Mouse (Mus musculus) embryo, embryonic 9.5 days (tissue): ENCODE data around the gene Arpp21.

Experiments
- DNase-seq: peaks from one replicate; pipeline ENCODE4 v3.0.0-alpha.2; 2017; ENCODE audit errors: extremely low spot score

Gene Arpp21

GRCm38 (mm10) chr9:112230716-112231361 lies 4.9 kb downstream of the Arpp21 start:
- no peak for DNase-seq

GRCm38 (mm10) chr9:112228470-112228869 lies 7.3 kb downstream of the Arpp21 start:
- DNase-seq = no peak

- no peak for DNase-seq
Measured at GRCm38 (mm10) chr9:112227174-112227573, 8.6 kb downstream of the Arpp21 start.

- no peak for DNase-seq
Measured at GRCm38 (mm10) chr9:112226511-112226910, 9.2 kb downstream of the Arpp21 start.

GRCm38 (mm10) chr9:112225046-112225445 lies 10.7 kb downstream of the Arpp21 start:
- DNase-seq = no peak

- no peak for DNase-seq
Measured at GRCm38 (mm10) chr9:112219372-112219771, 16.4 kb downstream of the Arpp21 start.

- DNase-seq = no peak
Measured at GRCm38 (mm10) chr9:112218237-112218636, 17.5 kb downstream of the Arpp21 start.

GRCm38 (mm10) chr9:112217161-112217560 lies 18.6 kb downstream of the Arpp21 start:
- DNase-seq = no peak

- no peak for DNase-seq
Measured at GRCm38 (mm10) chr9:112215030-112215806, 20.5 kb downstream of the Arpp21 start.

GRCm38 (mm10) chr9:112213411-112214255 lies 22.1 kb downstream of the Arpp21 start:
- DNase-seq = no peak

- no peak for DNase-seq
Measured at GRCm38 (mm10) chr9:112209803-112210202, 25.9 kb downstream of the Arpp21 start.

GRCm38 (mm10) chr9:112207767-112208166 lies 28.0 kb downstream of the Arpp21 start:
- DNase-seq = no peak

- no peak for DNase-seq
Measured at GRCm38 (mm10) chr9:112198296-112198695, 37.4 kb downstream of the Arpp21 start.

- no peak for DNase-seq
Measured at GRCm38 (mm10) chr9:112194049-112194448, 41.7 kb downstream of the Arpp21 start.

- no peak for DNase-seq
Measured at GRCm38 (mm10) chr9:112189394-112189793, 46.3 kb downstream of the Arpp21 start.

GRCm38 (mm10) chr9:112188358-112188893 lies 47.3 kb downstream of the Arpp21 start:
- DNase-seq = no peak

GRCm38 (mm10) chr9:112187667-112188066 lies 48.1 kb downstream of the Arpp21 start:
- peak; percentile 15 for DNase-seq

GRCm38 (mm10) chr9:112186336-112187305 lies 49.1 kb downstream of the Arpp21 start:
- peak; percentile 23 for DNase-seq

- no peak for DNase-seq
Measured at GRCm38 (mm10) chr9:112185746-112186145, 50.0 kb downstream of the Arpp21 start.

GRCm38 (mm10) chr9:112182738-112183137 lies 53.0 kb downstream of the Arpp21 start:
- DNase-seq = no peak

GRCm38 (mm10) chr9:112180006-112180405 lies 55.7 kb downstream of the Arpp21 start:
- DNase-seq = no peak
